Mouse (Mus musculus): ENCODE measurements around the gene Tmem102.

DNA sequence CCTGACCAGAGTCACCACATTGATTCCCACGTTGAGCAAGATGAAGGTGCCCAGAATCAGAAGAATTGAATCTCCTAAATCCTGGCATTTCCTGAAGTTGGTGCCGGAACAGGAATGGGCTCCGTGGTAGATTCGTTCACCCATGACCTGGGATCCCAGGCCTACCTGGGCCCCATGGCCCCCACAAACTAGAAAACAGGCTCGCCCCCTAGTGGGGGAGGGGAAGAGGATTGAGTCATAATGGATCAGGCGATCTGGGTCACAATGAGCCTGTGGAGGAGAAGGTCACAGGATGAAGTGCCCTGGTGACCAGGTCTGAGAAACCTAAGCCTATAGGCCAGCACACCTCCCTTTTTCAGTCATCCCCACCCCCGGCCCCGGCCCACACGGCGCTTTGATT, 9.7 kb upstream of the Tmem102 start, which contains the start of gene Gm39566:
- TF ChIP-seq EP300 (IDR thresholded peaks at IDR 0.05; ENCODE audit: low read depth) = no peak
- peak; percentile 24; the same call in 1 of the 2 replicates for TF ChIP-seq CTCF (IDR thresholded peaks at IDR 0.05; ENCODE audit: low read depth)
